Mouse (Mus musculus) heart, adult 8-10 months (tissue): Measurements from ENCODE around the gene Pcp4l1. TPM values are rescaled to one million over a fixed set of nuclear protein-coding genes. Genes with fewer than 3 reads are reported as not detected.
"Not testable (repeated sequence)": the region's sequence is repeated elsewhere in the genome, so short reads cannot be mapped to it uniquely, and the experiment has no call there.

Experiments
- DNase-seq: peaks from one replicate; pipeline ENCODE4 v3.0.0; 2022; ENCODE audit warnings: low spot score
- total RNA-seq, 4 experiments: library from RNA; stranded (reverse); gene quantifications; 2 replicates each; pipeline ENCODE4 v1.2.4; 2022

Gene Pcp4l1
- 100 to 1,000 TPM; 193 to 360 (median 253) TPM for total RNA-seq

GRCm38 (mm10) chr1:171195887-171196397, at the start of gene Pcp4l1:
Gene Pcp4l1, minus strand, starts transcription at chr1:171196268.
- DNase-seq = peak; percentile 71

GRCm38 (mm10) chr1:171245353-171245752, 49.3 kb upstream of the Pcp4l1 start:
- no peak for DNase-seq

GRCm38 (mm10) chr1:171241952-171242351, 45.9 kb upstream of the Pcp4l1 start:
- not testable (repeated sequence) for DNase-seq

GRCm38 (mm10) chr1:171240911-171241310, 44.8 kb upstream of the Pcp4l1 start:
- no peak for DNase-seq

GRCm38 (mm10) chr1:171239992-171240744, 44.1 kb upstream of the Pcp4l1 start:
- peak; percentile 74 for DNase-seq

- DNase-seq = no peak
Measured at GRCm38 (mm10) chr1:171238463-171238862, 42.4 kb upstream of the Pcp4l1 start.

GRCm38 (mm10) chr1:171237438-171237837, 41.4 kb upstream of the Pcp4l1 start:
- no peak for DNase-seq

- no peak for DNase-seq
Measured at GRCm38 (mm10) chr1:171235791-171236190, 39.7 kb upstream of the Pcp4l1 start.

- no peak for DNase-seq
Measured at GRCm38 (mm10) chr1:171234538-171234937, 38.5 kb upstream of the Pcp4l1 start.

GRCm38 (mm10) chr1:171234126-171234525, 38.1 kb upstream of the Pcp4l1 start, which contains the start of gene Fcer1g:
Gene Fcer1g, minus strand, starts transcription at chr1:171234365.
- DNase-seq = no peak

- no peak for DNase-seq
Measured at GRCm38 (mm10) chr1:171232800-171233730, 37.0 kb upstream of the Pcp4l1 start.

- DNase-seq = no peak
Measured at GRCm38 (mm10) chr1:171232348-171232747, 36.3 kb upstream of the Pcp4l1 start.

GRCm38 (mm10) chr1:171231844-171232243, 35.8 kb upstream of the Pcp4l1 start:
- DNase-seq = no peak

- DNase-seq = no peak
Measured at GRCm38 (mm10) chr1:171230215-171230614, 34.1 kb upstream of the Pcp4l1 start.

- no peak for DNase-seq
Measured at GRCm38 (mm10) chr1:171229750-171230149, 33.7 kb upstream of the Pcp4l1 start.

GRCm38 (mm10) chr1:171227879-171228278, 31.8 kb upstream of the Pcp4l1 start:
- DNase-seq = no peak

GRCm38 (mm10) chr1:171226780-171227179, 30.7 kb upstream of the Pcp4l1 start:
- no peak for DNase-seq

GRCm38 (mm10) chr1:171224857-171225256, 28.8 kb upstream of the Pcp4l1 start, which contains the start of gene Apoa2:
Gene Apoa2, plus strand, starts transcription at chr1:171225054.
- DNase-seq = no peak

GRCm38 (mm10) chr1:171223796-171224195, 27.7 kb upstream of the Pcp4l1 start:
- DNase-seq = no peak

GRCm38 (mm10) chr1:171223168-171223567, 27.1 kb upstream of the Pcp4l1 start:
- no peak for DNase-seq

- DNase-seq = peak; percentile 98
Measured at GRCm38 (mm10) chr1:171222238-171223155, 26.4 kb upstream of the Pcp4l1 start, which contains the start of gene Tomm40l. Gene Tomm40l, minus strand, starts transcription at chr1:171222514.
